In genomic region chr3:82904211-82904908, GRCm38 (mm10) we compare ENCODE assay signal across 9 mouse cellular contexts. TPM values are rescaled to one million over a fixed set of nuclear protein-coding genes. Genes with fewer than 3 reads are reported as not detected.
DNase-seq lines count a peak whose midpoint lies in the region; ATAC-seq and TF ChIP-seq lines count a peak whose summit lies in the region.
"Had no signal": no experiment of that assay in that cellular context is flagged by ENCODE, and none has a peak within 500 bp of the region (broad histone marks: within the 10 kb centered on the region; RNA-seq: fewer than 3 reads in every experiment).

No protein-coding gene starts in this region.

- peak overlapping the region; percentile 7; the same call in 1 of the 2 replicates for H3K9ac ChIP-seq in ES-Bruce4 (ENCODE audit: low read depth, poor library complexity, severe bottlenecking)
- H3K9ac ChIP-seq in forebrain, embryonic 16.5 days (replicated peaks; ENCODE audit: low read depth, low read length), result peak overlapping the region; percentile 54
- H3K9ac ChIP-seq in liver, embryonic 11.5 days (ENCODE audit: low read depth, low read length), result no peak overlapping the region

- TF ChIP-seq EP300 in ES-Bruce4 (IDR thresholded peaks at IDR 0.05; ENCODE audit: insufficient read depth, low read depth, low read length), result no peak

- under 1% methylated on average over 31 of the region's 31 CpGs for WGBS in forebrain, embryonic 16.5 days
- 2% methylated on average over 31 of the region's 31 CpGs for WGBS in liver, embryonic 11.5 days

- DNase-seq in adrenal gland, postnatal 14 days, result peak; percentile 6
- no peak for DNase-seq in adrenal gland, postnatal 4 days (ENCODE audit: low spot score in 2 of 2)
- peak; percentile 33 for DNase-seq in liver, embryonic 11.5 days (ENCODE audit: low spot score)
- DNase-seq in retina, embryonic 14.5 days (ENCODE audit: low spot score), result peak; percentile 49
- DNase-seq in thymus, postnatal 10 days (ENCODE audit: low spot score in 2 of 2), result no peak
- no peak for DNase-seq in layer of hippocampus, postnatal 14 days (ENCODE audit: low spot score in 2 of 2)

- H3K27me3 ChIP-seq in ES-Bruce4 (ENCODE audit: control insufficient read depth, insufficient read depth, low read length, poor library complexity, severe bottlenecking), result peaks cover 9% of the 10 kb centered on the region
- peaks cover 5% of the 10 kb centered on the region for H3K27me3 ChIP-seq in forebrain, embryonic 16.5 days (replicated peaks; ENCODE audit: control insufficient read depth, insufficient read depth, low read length)
- peaks cover 23% of the 10 kb centered on the region for H3K27me3 ChIP-seq in liver, embryonic 11.5 days (replicated peaks; ENCODE audit: control insufficient read depth, insufficient read depth, low read length)

- peak; percentile 85 for ATAC-seq in forebrain, embryonic 16.5 days
- no peak for ATAC-seq in liver, embryonic 11.5 days (replicated peaks; ENCODE audit: low FRiP score)

- no peak for TF ChIP-seq POLR2A in ES-Bruce4 (IDR thresholded peaks at IDR 0.05; ENCODE audit: insufficient read depth, low read length)

- H3K4me3 ChIP-seq in ES-Bruce4 (ENCODE audit: low read depth, low read length), result peak overlapping the region; percentile 54
- peak overlapping the region; percentile 59 for H3K4me3 ChIP-seq in forebrain, embryonic 16.5 days (replicated peaks; ENCODE audit: low read length)
- peak overlapping the region; percentile 36 for H3K4me3 ChIP-seq in liver, embryonic 11.5 days (ENCODE audit: low read depth, low read length)

- H3K4me1 ChIP-seq in ES-Bruce4 (ENCODE audit: control insufficient read depth, insufficient read depth, low read length), result no peaks in the 10 kb centered on the region
- H3K4me1 ChIP-seq in forebrain, embryonic 16.5 days (replicated peaks; ENCODE audit: control insufficient read depth, insufficient read depth, low read length), result peaks cover 11% of the 10 kb centered on the region
- H3K4me1 ChIP-seq in liver, embryonic 11.5 days (replicated peaks; ENCODE audit: control insufficient read depth, insufficient read depth, low read length), result no peaks in the 10 kb centered on the region

- peak overlapping the region; percentile 97 for H3K4me2 ChIP-seq in forebrain, embryonic 16.5 days (ENCODE audit: low read length)
- H3K4me2 ChIP-seq in liver, embryonic 11.5 days, result peak overlapping the region; percentile 73

- H3K36me3 ChIP-seq in ES-Bruce4 (ENCODE audit: control insufficient read depth, insufficient read depth, low read length, poor library complexity, severe bottlenecking), result no peaks in the 10 kb centered on the region
- no peaks in the 10 kb centered on the region for H3K36me3 ChIP-seq in forebrain, embryonic 16.5 days (ENCODE audit: control insufficient read depth, insufficient read depth)
- H3K36me3 ChIP-seq in liver, embryonic 11.5 days (ENCODE audit: control insufficient read depth, insufficient read depth, low read length), result no peaks in the 10 kb centered on the region

- no peaks in the 10 kb centered on the region for H3K9me3 ChIP-seq in ES-Bruce4 (replicated peaks; ENCODE audit: control insufficient read depth, insufficient read depth, low read length, poor library complexity, severe bottlenecking)
- H3K9me3 ChIP-seq in forebrain, embryonic 16.5 days (ENCODE audit: control insufficient read depth, low read length), result no peaks in the 10 kb centered on the region
- H3K9me3 ChIP-seq in liver, embryonic 11.5 days (ENCODE audit: control insufficient read depth, low read length), result no peaks in the 10 kb centered on the region

- H3K27ac ChIP-seq in ES-Bruce4 (ENCODE audit: insufficient read depth, low read length), result no peak overlapping the region
- H3K27ac ChIP-seq in forebrain, embryonic 16.5 days (ENCODE audit: low read length), result no peak overlapping the region
- H3K27ac ChIP-seq in liver, embryonic 11.5 days (ENCODE audit: low read depth, low read length), result no peak overlapping the region

- TF ChIP-seq CTCF in ES-Bruce4 (IDR thresholded peaks at IDR 0.05; ENCODE audit: low read depth, low read length), result no peak

RNA-seq across cellular contexts. Expression of gene Lrat, which starts 0.6 kb away (rescaled TPM):
- total RNA-seq in adrenal gland, postnatal 14 days (2021), result 0.53 and 1.3 TPM in 2 replicates
- total RNA-seq in adrenal gland, postnatal 4 days (2021), result under 1 TPM; 0.06 to 0.93 TPM
- polyA plus RNA-seq in ES-Bruce4 (2011; ENCODE audit: insufficient read depth, insufficient read length, low read depth, missing spikeins), result 0.15 TPM in 1 of 2 replicates, not detected in the other
- 0.12 and 0.16 TPM in 2 replicates for polyA plus RNA-seq in forebrain, embryonic 16.5 days (2015; fragmentation: Nextera tagmentation; extraction: Ambion mirVana)
- 0.21 and 0.22 TPM in 2 replicates for polyA plus RNA-seq in liver, embryonic 11.5 days (2014; fragmentation: Nextera tagmentation; extraction: Ambion mirVana)
- under 1 TPM; 0.10 to 0.21 TPM for total RNA-seq in layer of hippocampus, postnatal 14 days (2021)
- total RNA-seq: common myeloid progenitor, adult 5-6 weeks had no signal

RNA-seq across cellular contexts. Expression of gene Rbm46, which starts 28.1 kb away (rescaled TPM):
- total RNA-seq in adrenal gland, postnatal 14 days (2021), result 1.1 and 1.7 TPM in 2 replicates
- total RNA-seq in adrenal gland, postnatal 4 days (2021), result 1 to 10 TPM; 1.1 to 1.2 TPM
- polyA plus RNA-seq in ES-Bruce4 (2011; ENCODE audit: insufficient read depth, insufficient read length, low read depth, missing spikeins), result 1.4 and 1.8 TPM in 2 replicates
- 0.96 and 1.3 TPM in 2 replicates for polyA plus RNA-seq in forebrain, embryonic 16.5 days (2015; fragmentation: Nextera tagmentation; extraction: Ambion mirVana)
- 2.6 and 3.4 TPM in 2 replicates for polyA plus RNA-seq in liver, embryonic 11.5 days (2014; fragmentation: Nextera tagmentation; extraction: Ambion mirVana)
- total RNA-seq in layer of hippocampus, postnatal 14 days (2021), result under 1 TPM; 0.60 to 0.94 TPM
- total RNA-seq: common myeloid progenitor, adult 5-6 weeks had no signal

Comparison
In these comparisons a context has a peak if more than half of its experiments do, and no peak if none do; other contexts are left out.
1. DNase-seq: peak in adrenal gland, postnatal 14 days (single experiment), liver, embryonic 11.5 days (single experiment) and retina, embryonic 14.5 days (single experiment); none in adrenal gland, postnatal 4 days (0 of 2), thymus, postnatal 10 days (0 of 2) and layer of hippocampus, postnatal 14 days (0 of 2).
2. Peak in every context shown above with its lines, with median percentiles within 50 percentile points of each other: H3K4me3 ChIP-seq.